Mouse (Mus musculus) limb, embryonic 13.5 days (tissue): ENCODE data around the gene Cacng2. TPM values are rescaled to one million over a fixed set of nuclear protein-coding genes. Genes with fewer than 3 reads are reported as not detected.

ENCODE experiments used
- ATAC-seq: fragments of 200-750 bp; cut with Nextera tagmentation; 2 replicates; pipeline ENCODE4 v1.8.0; 2017; ENCODE audit warnings: low read depth, moderate number of reproducible peaks, moderate TSS enrichment; ENCODE audit not compliant: low FRiP score
- H3K27ac ChIP-seq: fragments of 300-500 bp; sonication (generic); 2 replicates; pipeline ENCODE4 v1.5.1; 2015; ENCODE audit warnings: inconsistent platforms, mild to moderate bottlenecking, moderate library complexity
- H3K27me3 ChIP-seq: fragments of 300-500 bp; sonication (generic); 2 replicates; pipeline ENCODE4 v1.6.1; 2015; ENCODE audit warnings: mild to moderate bottlenecking, inconsistent platforms
- H3K36me3 ChIP-seq: fragments of 300-500 bp; sonication (generic); 2 replicates; pipeline ENCODE4 v1.6.1; 2015; ENCODE audit warnings: inconsistent platforms, mild to moderate bottlenecking, moderate library complexity
- H3K4me1 ChIP-seq: fragments of 300-500 bp; sonication (generic); 2 replicates; pipeline ENCODE4 v1.6.1; 2015; ENCODE audit warnings: inconsistent platforms
- H3K4me2 ChIP-seq: fragments of 300-500 bp; sonication (generic); replicated peaks from 2 replicates; pipeline ENCODE4 v1.6.1; 2015; ENCODE audit warnings: inconsistent platforms, mild to moderate bottlenecking, moderate library complexity
- H3K4me3 ChIP-seq: fragments of 300-500 bp; sonication (generic); 2 replicates; pipeline ENCODE4 v1.5.1; 2015; ENCODE audit warnings: moderate library complexity, mild to moderate bottlenecking, inconsistent platforms
- H3K9ac ChIP-seq: fragments of 300-500 bp; sonication (generic); 2 replicates; pipeline ENCODE4 v1.6.1; 2015; ENCODE audit warnings: mild to moderate bottlenecking, inconsistent platforms
- H3K9me3 ChIP-seq: fragments of 300-500 bp; sonication (generic); 2 replicates; pipeline ENCODE4 v1.6.1; 2016; ENCODE audit warnings: inconsistent platforms
- WGBS: fragments of 180-500 bp; shearing (Covaris S2); methylation state at CpG from one replicate; pipeline ENCODE4 v1.1.7; 2015; 5-methylcytosine and 5-hydroxymethylcytosine counted together
- polyA plus RNA-seq: library from polyadenylated mRNA; unstranded; fragments of >200 nt; fragmentation: Nextera tagmentation; extraction: Ambion mirVana; gene quantifications from 2 replicates; pipeline ENCODE4 v1.2.1, GENCODE M21; 2015

Cacng2 gene
- polyA plus RNA-seq, 1 experiment from 2014 or later = not detected

- peaks cover 78% of the 10 kb centered on the region for H3K36me3 ChIP-seq
- H3K4me2 ChIP-seq = no peak overlapping the region
- H3K4me1 ChIP-seq = peaks cover 17% of the 10 kb centered on the region
- no peak overlapping the region for H3K27ac ChIP-seq
- ATAC-seq = no peak
- peaks cover 7% of the 10 kb centered on the region for H3K27me3 ChIP-seq
- H3K9me3 ChIP-seq = no peaks in the 10 kb centered on the region
- H3K9ac ChIP-seq = no peak overlapping the region
- no peak overlapping the region for H3K4me3 ChIP-seq
- WGBS = 91% methylated on average over 6 of the region's 6 CpGs
Observed at GRCm38 (mm10) chr15:77960693-77961092, 159.1 kb downstream of the Cacng2 start.

- H3K4me2 ChIP-seq = no peak overlapping the region
- H3K4me3 ChIP-seq = no peak overlapping the region
- no peak for ATAC-seq
- peaks cover 54% of the 10 kb centered on the region for H3K36me3 ChIP-seq
- WGBS = 65% methylated on average over 3 of the region's 3 CpGs
- no peaks in the 10 kb centered on the region for H3K9me3 ChIP-seq
- H3K27ac ChIP-seq = no peak overlapping the region
- H3K4me1 ChIP-seq = peaks cover 20% of the 10 kb centered on the region
- no peak overlapping the region for H3K9ac ChIP-seq
- peaks cover 17% of the 10 kb centered on the region for H3K27me3 ChIP-seq
Observed at GRCm38 (mm10) chr15:77958071-77958470, 161.8 kb downstream of the Cacng2 start.

GRCm38 (mm10) chr15:77957625-77958024 lies 162.2 kb downstream of the Cacng2 start:
- no peak overlapping the region for H3K27ac ChIP-seq
- H3K4me2 ChIP-seq = peak overlapping the region; percentile 91; the same call in 1 of the 2 replicates
- H3K36me3 ChIP-seq = peaks cover 54% of the 10 kb centered on the region
- no peak for ATAC-seq
- H3K4me3 ChIP-seq = no peak overlapping the region
- H3K9ac ChIP-seq = no peak overlapping the region
- peaks cover 17% of the 10 kb centered on the region for H3K27me3 ChIP-seq
- H3K4me1 ChIP-seq = peaks cover 20% of the 10 kb centered on the region
- no peaks in the 10 kb centered on the region for H3K9me3 ChIP-seq
- 41% methylated on average over 5 of the region's 5 CpGs for WGBS

- no peak within 1 kb of the TSS; the same call in 1 of the 2 replicates for H3K27ac ChIP-seq
- H3K36me3 ChIP-seq = peaks cover 51% of the 10 kb centered on the region
- H3K9me3 ChIP-seq = no peaks in the 10 kb centered on the region
- WGBS = under 1% methylated on average over 32 of the region's 39 CpGs
- peaks cover 17% of the 10 kb centered on the region for H3K27me3 ChIP-seq
- peak within 1 kb of the TSS; percentile 54 for H3K4me3 ChIP-seq
- peak; percentile 92 for ATAC-seq
- peak within 1 kb of the TSS; percentile 91 for H3K4me2 ChIP-seq
- peaks cover 20% of the 10 kb centered on the region for H3K4me1 ChIP-seq
- peak within 1 kb of the TSS; percentile 63 for H3K9ac ChIP-seq
Observed at GRCm38 (mm10) chr15:77956404-77956901, 163.4 kb downstream of the Cacng2 start, which contains the start of gene Foxred2. TSS of gene Foxred2 (minus strand) at chr15:77956722.

GRCm38 (mm10) chr15:77955440-77956403 lies 164.1 kb downstream of the Cacng2 start:
- no peak overlapping the region for H3K27ac ChIP-seq
- peaks cover 20% of the 10 kb centered on the region for H3K4me1 ChIP-seq
- H3K4me2 ChIP-seq = peak overlapping the region; percentile 91
- peaks cover 47% of the 10 kb centered on the region for H3K36me3 ChIP-seq
- peaks cover 17% of the 10 kb centered on the region for H3K27me3 ChIP-seq
- ATAC-seq = no peak
- WGBS = 8% methylated on average over 52 of the region's 52 CpGs
- peak overlapping the region; percentile 54 for H3K4me3 ChIP-seq
- peak overlapping the region; percentile 63 for H3K9ac ChIP-seq
- H3K9me3 ChIP-seq = no peaks in the 10 kb centered on the region

- WGBS = 91% methylated on average over 2 of the region's 2 CpGs
- Histone ChIP-seq H3K27me3 (peaks cover 17% of the 10 kb centered on the region), H3K4me2 (no peak overlapping the region)
Observed at GRCm38 (mm10) chr15:77954362-77954761, 165.5 kb downstream of the Cacng2 start.

GRCm38 (mm10) chr15:77952921-77953320 lies 166.9 kb downstream of the Cacng2 start:
- Histone ChIP-seq H3K9me3 (no peaks in the 10 kb centered on the region), H3K4me2 (no peak overlapping the region), H3K4me3 (no peak overlapping the region), H3K27me3 (peaks cover 17% of the 10 kb centered on the region), H3K36me3 (peaks cover 26% of the 10 kb centered on the region), H3K4me1 (peaks cover 20% of the 10 kb centered on the region), H3K9ac (no peak overlapping the region), H3K27ac (no peak overlapping the region)
- no peak for ATAC-seq
- 90% methylated on average over 3 of the region's 3 CpGs for WGBS

More at GRCm38 (mm10) chr15:77954362-77954761, 165.5 kb downstream of the Cacng2 start:
- Histone ChIP-seq H3K4me1 (peaks cover 20% of the 10 kb centered on the region), H3K9ac (no peak overlapping the region), H3K4me3 (no peak overlapping the region), H3K27ac (no peak overlapping the region), H3K36me3 (peaks cover 37% of the 10 kb centered on the region), H3K9me3 (no peaks in the 10 kb centered on the region)
- no peak for ATAC-seq

- Histone ChIP-seq H3K27ac (no peak overlapping the region), H3K9ac (no peak overlapping the region), H3K4me3 (no peak overlapping the region), H3K27me3 (no peaks in the 10 kb centered on the region), H3K4me2 (no peak overlapping the region), H3K9me3 (no peaks in the 10 kb centered on the region), H3K36me3 (peaks cover 57% of the 10 kb centered on the region), H3K4me1 (no peaks in the 10 kb centered on the region)
- no peak for ATAC-seq
- 84% methylated on average over 7 of the region's 7 CpGs for WGBS
Observed at GRCm38 (mm10) chr15:77949061-77949460, 170.8 kb downstream of the Cacng2 start.

GRCm38 (mm10) chr15:77945711-77946110 lies 174.1 kb downstream of the Cacng2 start:
- H3K27ac ChIP-seq = no peak overlapping the region
- no peaks in the 10 kb centered on the region for H3K9me3 ChIP-seq
- peaks cover 59% of the 10 kb centered on the region for H3K36me3 ChIP-seq
- no peak for ATAC-seq
- H3K27me3 ChIP-seq = no peaks in the 10 kb centered on the region
- H3K4me2 ChIP-seq = no peak overlapping the region
- no peaks in the 10 kb centered on the region for H3K4me1 ChIP-seq
- no peak overlapping the region for H3K4me3 ChIP-seq
- 84% methylated on average over 4 of the region's 4 CpGs for WGBS
- H3K9ac ChIP-seq = 0 out of 2 replicates have a peak overlapping the region, but pooled peaks have one; percentile 26

Other genes starting within 250 kb of the Cacng2 start
- 237 and 238 TPM in 2 replicates for gene Txn2, start 191.0 kb downstream of the Cacng2 start, polyA plus RNA-seq
- 6.2 and 6.9 TPM in 2 replicates for gene Foxred2, start 163.3 kb downstream of the Cacng2 start, polyA plus RNA-seq
- gene Eif3d, start 149.2 kb downstream of the Cacng2 start, polyA plus RNA-seq = 211 and 218 TPM in 2 replicates
- 91.1 and 98.3 TPM in 2 replicates for gene Ift27, start 54.1 kb upstream of the Cacng2 start, polyA plus RNA-seq
- 0.15 TPM in 1 of 2 replicates, not detected in the other for gene Pvalb, start 86.4 kb upstream of the Cacng2 start, polyA plus RNA-seq
- 2.6 and 3.4 TPM in 2 replicates for gene Ncf4, start 124.8 kb upstream of the Cacng2 start, polyA plus RNA-seq
- gene Csf2rb2, start 185.7 kb upstream of the Cacng2 start, polyA plus RNA-seq = 0.39 and 0.50 TPM in 2 replicates
- 1.2 and 1.6 TPM in 2 replicates for gene Csf2rb, start 205.7 kb upstream of the Cacng2 start, polyA plus RNA-seq